Mouse (Mus musculus) macrophage (primary cell): Measurements from ENCODE around the gene Tcte1. TPM values are rescaled to one million over a fixed set of nuclear protein-coding genes. Genes with fewer than 3 reads are reported as not detected.

Experiments used
- H3K27ac ChIP-seq: fragments of 350-480 bp; formaldehyde crosslinking; 2 replicates; pipeline ENCODE4 v1.9.0; 2021
- H3K36me3 ChIP-seq: fragments of 350-480 bp; formaldehyde crosslinking; 2 replicates; pipeline ENCODE4 v1.9.0; 2021; ENCODE audit errors: inconsistent target
- H3K4me3 ChIP-seq: fragments of 350-480 bp; formaldehyde crosslinking; 2 replicates; pipeline ENCODE4 v1.9.0; 2021; ENCODE audit errors: inconsistent target
- H3K79me2 ChIP-seq: fragments of 350-480 bp; formaldehyde crosslinking; 2 replicates; pipeline ENCODE4 v1.9.0; 2021; ENCODE audit errors: inconsistent target
- WGBS: methylation state at CpG from one replicate; pipeline ENCODE4 v1.1.7; 2026; ENCODE audit warnings: inconsistent platforms; ENCODE audit not compliant: missing documents; 5-methylcytosine and 5-hydroxymethylcytosine counted together
- polyA plus RNA-seq: library from polyadenylated mRNA; stranded (reverse); fragments of 250-400 nt; gene quantifications from 3 replicates; pipeline ENCODE4 v1.2.4, GENCODE M21; 2018; ENCODE audit warnings: inconsistent platforms

The Tcte1 gene
- polyA plus RNA-seq, 1 experiment from 2014 or later: not detected

DNA sequence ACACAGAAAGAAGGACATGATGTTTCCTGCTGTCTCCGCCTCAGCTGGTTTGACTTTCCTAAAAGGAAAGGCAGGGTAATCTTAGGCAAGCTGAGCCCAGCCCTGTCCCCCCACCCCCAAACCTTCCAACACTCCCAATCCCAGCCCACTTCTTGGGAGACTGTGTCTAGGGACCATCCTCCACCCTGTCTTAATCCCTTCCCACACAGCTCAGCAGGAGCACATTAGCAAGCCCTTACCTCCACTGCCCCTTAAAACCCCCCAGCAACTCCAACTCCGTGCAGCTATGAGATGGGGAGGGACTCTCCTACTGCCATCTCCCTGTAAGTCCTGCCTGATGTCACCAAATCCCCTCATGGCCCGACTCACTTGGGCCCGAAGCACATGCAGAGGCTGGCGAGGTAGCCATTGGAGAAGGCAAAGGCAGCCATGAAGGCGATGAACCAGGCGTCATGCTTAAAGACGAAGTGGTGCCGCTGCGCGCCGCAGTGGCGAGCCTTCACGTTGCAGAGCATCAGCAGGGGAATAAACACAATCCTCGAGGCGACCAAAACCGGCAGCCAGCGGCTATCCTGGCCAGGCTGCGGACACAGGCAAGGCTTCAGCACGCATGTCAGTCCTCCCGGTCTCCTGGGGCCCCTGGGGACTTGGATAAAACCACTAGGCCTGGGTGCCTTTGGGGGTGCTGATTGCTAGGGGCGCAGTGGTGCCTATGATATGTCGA lies 62.7 kb downstream of the Tcte1 start:
- Histone ChIP-seq H3K4me3 (no peak overlapping the region), H3K27ac (peak overlapping the region; percentile 86), H3K36me3 (peaks cover 22% of the 10 kb centered on the region), H3K79me2 (no peaks in the 10 kb centered on the region; the same call in 1 of the 2 replicates)
- 88% methylated on average over 20 of the region's 23 CpGs for WGBS

DNA sequence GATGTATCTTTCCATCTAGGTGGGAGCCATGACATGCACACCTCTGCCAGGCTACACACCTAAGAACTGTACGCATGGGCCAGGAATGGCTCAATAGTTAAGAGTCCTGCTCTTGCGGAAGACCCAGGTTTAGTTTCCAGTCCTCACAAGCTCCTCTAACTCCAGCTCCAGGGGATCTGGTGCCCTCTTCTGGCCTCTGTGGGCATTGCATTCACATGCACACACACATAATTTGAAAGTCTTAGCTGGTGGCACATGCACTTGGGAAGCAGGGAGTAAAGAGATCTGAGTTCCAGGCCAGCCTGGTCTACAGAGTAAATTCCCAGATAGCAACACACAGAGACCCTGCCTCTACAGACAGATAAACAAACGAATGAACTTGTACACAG lies 63.2 kb downstream of the Tcte1 start:
- H3K36me3 ChIP-seq: peaks cover 22% of the 10 kb centered on the region
- 97% methylated on average over 3 of the region's 3 CpGs for WGBS
- H3K79me2 ChIP-seq: peaks cover 1% of the 10 kb centered on the region; the same call in 1 of the 2 replicates
- no peak overlapping the region for H3K4me3 ChIP-seq
- H3K27ac ChIP-seq: peak overlapping the region; percentile 86; the same call in 1 of the 2 replicates

GRCm38 (mm10) chr17:45588370-45588769 lies 65.1 kb downstream of the Tcte1 start:
- Histone ChIP-seq H3K79me2 (peaks cover 11% of the 10 kb centered on the region; the same call in 1 of the 2 replicates), H3K4me3 (no peak overlapping the region), H3K36me3 (peaks cover 22% of the 10 kb centered on the region), H3K27ac (no peak overlapping the region)
- 96% methylated on average over 7 of the region's 7 CpGs for WGBS

GRCm38 (mm10) chr17:45589236-45589635 lies 66.0 kb downstream of the Tcte1 start:
- no peak overlapping the region for H3K27ac ChIP-seq
- no peak overlapping the region for H3K4me3 ChIP-seq
- WGBS: 95% methylated on average over 7 of the region's 7 CpGs
- H3K79me2 ChIP-seq: peaks cover 19% of the 10 kb centered on the region; the same call in 1 of the 2 replicates
- peaks cover 22% of the 10 kb centered on the region for H3K36me3 ChIP-seq

DNA sequence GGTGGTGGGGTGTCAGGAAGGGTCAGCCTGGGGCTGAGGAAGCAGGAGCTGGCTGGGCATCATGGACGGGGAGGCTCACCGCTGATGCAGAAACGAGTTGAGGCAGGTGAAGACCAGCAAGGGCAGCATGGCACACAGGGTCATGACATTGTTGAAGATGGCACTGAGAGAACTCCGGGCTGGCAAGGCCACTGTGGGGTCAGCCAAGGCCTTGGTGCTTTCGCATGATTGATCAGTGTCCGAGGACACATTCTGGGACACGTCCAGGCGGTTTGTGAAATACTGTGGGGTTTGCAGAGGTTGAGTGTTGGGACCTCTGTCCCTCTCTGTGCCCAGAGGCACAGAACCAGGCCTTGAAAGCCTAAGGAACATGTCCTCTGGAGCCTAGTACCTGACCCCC lies 66.6 kb downstream of the Tcte1 start:
- peaks cover 22% of the 10 kb centered on the region for H3K36me3 ChIP-seq
- 97% methylated on average over 8 of the region's 8 CpGs for WGBS

DNA sequence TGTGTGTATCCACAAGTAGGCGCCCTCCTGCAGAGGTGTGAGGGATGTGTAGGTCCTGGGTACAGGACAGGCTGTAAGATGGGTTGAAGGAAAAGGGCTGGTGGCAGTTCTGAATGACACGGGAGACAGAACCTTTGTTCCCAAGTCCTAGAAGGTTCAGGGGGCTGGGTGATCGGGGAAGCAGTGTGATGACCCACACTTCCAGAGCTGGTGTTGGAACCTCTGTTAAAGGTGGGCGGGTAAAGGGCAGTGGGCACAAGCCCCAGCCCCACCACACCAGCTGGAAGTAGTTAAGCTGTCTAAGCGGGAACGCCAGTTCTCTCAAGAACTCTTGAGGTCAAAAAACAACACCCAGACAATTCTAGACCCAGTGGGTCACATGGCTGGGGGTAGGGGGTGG lies 67.2 kb downstream of the Tcte1 start:
- H3K36me3 ChIP-seq: peaks cover 22% of the 10 kb centered on the region
- peaks cover 22% of the 10 kb centered on the region; the same call in 1 of the 2 replicates for H3K79me2 ChIP-seq
- no peak overlapping the region for H3K27ac ChIP-seq
- WGBS: 99% methylated on average over 6 of the region's 6 CpGs
- H3K4me3 ChIP-seq: no peak overlapping the region

More for the DNA sequence above, 66.6 kb downstream of the Tcte1 start:
- peaks cover 22% of the 10 kb centered on the region; the same call in 1 of the 2 replicates for H3K79me2 ChIP-seq
- no peak overlapping the region for H3K27ac ChIP-seq
- no peak overlapping the region for H3K4me3 ChIP-seq

DNA sequence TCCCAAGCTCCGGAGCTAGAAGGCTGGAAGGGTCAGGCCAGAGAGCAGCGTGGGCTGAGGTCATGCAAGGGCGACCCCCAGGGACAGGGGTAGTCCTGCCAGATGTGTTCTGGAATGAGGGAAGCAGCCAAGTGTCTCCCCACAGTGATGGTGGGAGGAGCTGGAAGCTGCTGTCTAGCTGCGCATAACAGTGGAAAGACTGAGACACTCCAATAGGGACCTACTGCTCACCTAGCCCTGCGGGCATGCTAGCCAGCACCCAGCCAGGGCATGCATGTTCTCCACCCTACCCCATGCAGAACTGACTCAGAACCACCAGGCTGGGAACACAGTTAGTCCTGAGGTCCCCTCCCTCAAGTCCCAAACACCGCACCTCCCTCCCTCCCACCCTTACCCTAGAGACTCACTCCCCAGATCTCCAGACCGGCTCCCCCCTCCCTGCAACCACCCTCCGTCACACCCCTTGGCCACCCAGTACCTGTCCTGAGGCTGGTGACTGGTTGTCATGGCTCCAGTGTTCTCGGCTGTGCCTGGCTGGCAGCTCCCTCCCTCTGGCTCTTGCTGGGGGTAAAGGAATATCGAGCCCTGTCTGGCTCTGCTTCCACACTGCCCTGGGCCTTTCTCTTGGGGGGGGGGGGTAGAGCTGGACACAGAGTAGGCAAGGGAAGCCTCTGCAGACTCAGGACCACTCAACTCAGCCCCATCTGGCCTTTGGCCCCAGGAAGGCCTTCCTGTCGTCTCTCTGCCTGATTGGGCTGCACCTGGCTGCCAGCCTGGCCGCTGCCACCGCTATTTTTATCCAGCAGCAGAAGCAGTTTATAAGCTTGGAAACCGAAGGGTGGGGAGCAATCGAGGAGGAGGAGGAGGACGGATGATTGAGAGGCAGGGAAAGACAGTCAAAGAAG lies 68.7 kb downstream of the Tcte1 start:
- Histone ChIP-seq H3K36me3 (peaks cover 22% of the 10 kb centered on the region), H3K4me3 (no peak overlapping the region), H3K79me2 (peaks cover 22% of the 10 kb centered on the region; the same call in 1 of the 2 replicates), H3K27ac (no peak overlapping the region)
- WGBS: 60% methylated on average over 16 of the region's 16 CpGs

Other genes with a start within 250 kb of the Tcte1 start
- gene Cdc5l, start 89.7 kb upstream of the Tcte1 start, polyA plus RNA-seq: 40.7 to 63.1 TPM (median 44.3 TPM) in 3 replicates
- 0.12 TPM in 1 of 3 replicates, not detected in the others for gene Spats1, start 48.0 kb upstream of the Tcte1 start, polyA plus RNA-seq
- 1.9 to 4.3 TPM (median 3.9 TPM) in 3 replicates for gene Aars2, start 16.6 kb upstream of the Tcte1 start, polyA plus RNA-seq
- gene Tmem151b, start 26.2 kb downstream of the Tcte1 start, polyA plus RNA-seq: 0.03 TPM in 1 of 3 replicates, not detected in the others
- 5.5 to 11.3 TPM (median 9.9 TPM) in 3 replicates for gene Nfkbie, start 32.3 kb downstream of the Tcte1 start, polyA plus RNA-seq
- 41.2 to 72.8 TPM (median 58.2 TPM) in 3 replicates for gene Slc35b2, start 40.4 kb downstream of the Tcte1 start, polyA plus RNA-seq
- gene Hsp90ab1, start 49.8 kb downstream of the Tcte1 start, polyA plus RNA-seq: 519 to 1,022 TPM (median 909 TPM) in 3 replicates
- 69.7 to 95.8 TPM (median 74.1 TPM) in 3 replicates for gene Slc29a1, start 76.2 kb downstream of the Tcte1 start, polyA plus RNA-seq
- not detected in 3 replicates for gene Mymx, start 78.7 kb downstream of the Tcte1 start, polyA plus RNA-seq
- 0.37 to 0.60 TPM in 2 of 3 replicates, not detected in the other for gene Capn11, start 135.9 kb downstream of the Tcte1 start, polyA plus RNA-seq
- 20.1 to 56.1 TPM (median 46.2 TPM) in 3 replicates for gene Mrpl14, start 162.9 kb downstream of the Tcte1 start, polyA plus RNA-seq
- 8.2 to 10.7 TPM (median 9.7 TPM) in 3 replicates for gene Tmem63b, start 163.5 kb downstream of the Tcte1 start, polyA plus RNA-seq
- not detected in 3 replicates for gene 1600014C23Rik, start 210.4 kb downstream of the Tcte1 start, polyA plus RNA-seq